Mouse (Mus musculus) central nervous system, embryonic 14 days (tissue): ENCODE results near the gene Dnase1l3. TPM values are rescaled to one million over a fixed set of nuclear protein-coding genes. Genes with fewer than 3 reads are reported as not detected.

Source experiments
- polyA plus RNA-seq: library from polyadenylated mRNA; depleted of rRNA; stranded (reverse); fragments of >200 nt; gene quantifications from 2 replicates; pipeline ENCODE4 v1.2.3, GENCODE M21; 2012; rRNA removed

The Dnase1l3 gene
- 0.02 and 0.06 TPM in 2 replicates for polyA plus RNA-seq

DNA sequence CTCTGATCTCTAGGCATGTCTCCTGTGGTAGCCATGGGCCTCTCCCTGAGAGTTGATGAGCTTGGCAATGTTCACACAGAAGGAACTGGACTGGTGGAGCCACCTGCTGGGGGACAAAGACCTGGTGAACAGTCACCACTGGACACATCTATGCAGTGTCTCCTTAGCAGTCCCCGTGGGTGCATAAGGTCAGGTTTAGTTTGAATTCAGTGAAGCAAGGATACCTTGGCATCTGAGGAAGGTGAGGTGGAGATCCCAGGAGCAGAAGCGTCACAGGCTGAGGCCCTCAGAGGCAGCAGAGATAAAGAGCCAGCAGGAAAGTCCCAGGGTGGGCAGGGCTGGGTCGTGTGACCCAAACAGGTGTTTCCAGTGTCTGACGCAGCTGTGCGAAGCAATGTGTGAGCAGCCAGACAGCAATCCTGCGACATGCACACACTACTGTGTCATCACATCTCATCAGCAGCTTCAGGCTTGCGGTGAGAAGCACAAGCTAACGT, at the start of gene Dnase1l3:
Gene Dnase1l3, minus strand, starts transcription at position 303 of the 497 bp plus-strand sequence.

DNA sequence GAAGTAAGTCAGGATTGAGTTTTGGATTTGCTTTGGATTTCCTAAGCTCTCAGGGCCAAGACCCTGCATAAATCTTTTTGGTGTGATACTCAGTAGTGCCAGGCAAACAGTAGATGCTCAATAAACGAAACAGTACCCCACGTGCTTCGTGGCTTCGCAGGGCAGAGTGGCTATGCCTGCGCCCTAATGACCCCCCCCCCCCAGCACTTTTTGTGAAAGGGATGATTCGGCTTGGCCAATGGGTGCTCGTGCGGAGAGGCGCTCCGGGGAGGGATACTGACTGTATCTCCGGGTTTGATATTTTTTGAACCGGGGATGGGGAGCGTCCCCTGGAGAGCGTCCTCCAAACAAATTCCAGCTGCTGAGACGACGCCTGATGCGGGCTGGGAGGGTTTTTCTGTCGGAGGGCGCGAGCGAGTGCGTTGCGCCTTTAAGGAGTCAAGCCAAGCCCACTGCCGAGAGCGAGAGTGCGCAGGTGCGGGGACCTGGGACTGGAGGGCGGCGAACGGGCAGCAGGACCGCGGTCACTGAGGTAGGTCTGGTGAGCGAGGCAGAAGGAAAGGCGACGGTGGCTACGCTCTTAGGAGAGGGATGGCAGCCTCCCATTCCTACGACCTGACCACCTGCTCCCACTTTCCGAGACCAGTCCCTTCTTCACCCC, 8.2 kb upstream of the Dnase1l3 start, which contains the start of gene Abhd6:
Gene Abhd6, plus strand, starts transcription at position 471 of the 661 bp plus-strand sequence.

GRCm38 (mm10) chr14:7957049-7957448, 37.3 kb downstream of the Dnase1l3 start, which contains the start of gene Gm45521:
Gene Gm45521 (plus strand): TSS chr14:7957288.

Other genes starting within 250 kb of the Dnase1l3 start
- gene Gm26661, start 203.0 kb downstream of the Dnase1l3 start, polyA plus RNA-seq = not detected in 2 replicates
- gene Flnb, start 176.6 kb downstream of the Dnase1l3 start, polyA plus RNA-seq = 18.6 and 27.2 TPM in 2 replicates
- gene Gm45521, start 37.3 kb downstream of the Dnase1l3 start, polyA plus RNA-seq = 0.15 and 0.20 TPM in 2 replicates
- gene Abhd6, start 8.3 kb upstream of the Dnase1l3 start, polyA plus RNA-seq = 14.9 and 16.6 TPM in 2 replicates
- gene Rpp14, start 85.8 kb upstream of the Dnase1l3 start, polyA plus RNA-seq = 25.3 and 25.8 TPM in 2 replicates
- gene Pxk, start 103.6 kb upstream of the Dnase1l3 start, polyA plus RNA-seq = 56.1 and 57.3 TPM in 2 replicates
- gene Pdhb, start 178.5 kb upstream of the Dnase1l3 start, polyA plus RNA-seq = 202 and 212 TPM in 2 replicates
- gene Kctd6, start 219.6 kb upstream of the Dnase1l3 start, polyA plus RNA-seq = 15.4 and 16.7 TPM in 2 replicates